Mouse (Mus musculus) MN1 (cell line): ENCODE results near the gene Cd209d.
"Not testable (repeated sequence)": the region's sequence is repeated elsewhere in the genome, so short reads cannot be mapped to it uniquely, and the experiment has no call there.

Experiments used
- DNase-seq: peaks from one replicate; pipeline ENCODE4 v3.0.0-alpha.2; 2016; ENCODE audit warnings: low spot score

Cd209d gene

GRCm38 (mm10) chr8:3878455-3878854 lies at the start of gene Cd209d:
Gene Cd209d (minus strand): TSS chr8:3878555.
- no peak for DNase-seq

DNA sequence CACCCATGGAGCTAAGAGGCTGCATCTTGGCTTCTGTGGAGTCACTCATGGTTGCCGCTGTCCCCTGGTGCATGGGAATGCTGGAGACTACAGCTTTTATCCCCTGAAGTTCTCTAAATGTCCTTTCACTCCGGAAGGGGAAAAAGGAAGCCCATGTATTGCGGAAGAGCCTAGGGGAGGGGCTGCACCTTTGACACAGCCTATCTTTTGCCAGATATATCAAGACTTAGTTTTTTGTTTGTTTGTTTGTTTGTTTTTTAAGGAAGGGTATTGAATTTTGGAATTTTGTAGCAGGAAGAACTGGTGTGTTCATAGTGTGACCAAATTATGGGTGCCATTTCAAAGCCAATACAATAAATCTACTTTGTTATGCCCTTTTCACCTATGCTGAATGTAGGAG lies 48.4 kb upstream of the Cd209d start, which contains the start of gene Cd209b:
Cd209b (minus strand) TSS at position 101 of the 400 bp plus-strand sequence.
- no peak for DNase-seq

DNA sequence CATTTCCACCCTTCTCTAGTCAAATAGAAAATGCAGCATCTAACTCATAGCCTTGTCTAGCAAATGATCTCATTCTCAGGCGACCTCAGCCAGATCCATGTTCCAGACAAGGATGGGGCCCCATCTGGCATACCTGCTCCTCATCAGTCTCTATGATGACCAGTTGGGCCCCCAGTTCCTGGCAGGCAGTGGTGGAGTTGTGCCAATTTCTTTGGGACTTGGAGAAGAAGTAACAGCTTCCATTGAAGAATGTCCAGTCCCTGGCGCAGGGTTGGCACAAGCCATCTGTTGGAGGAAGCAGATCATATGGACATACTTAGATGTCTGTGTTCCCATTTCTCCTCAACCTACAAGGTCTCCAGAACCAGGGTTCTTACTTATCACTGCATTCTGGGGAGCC lies 2.2 kb downstream of the Cd209d start:
- DNase-seq, result no peak

GRCm38 (mm10) chr8:3862736-3863135 lies 15.6 kb downstream of the Cd209d start:
- not testable (repeated sequence) for DNase-seq

DNA sequence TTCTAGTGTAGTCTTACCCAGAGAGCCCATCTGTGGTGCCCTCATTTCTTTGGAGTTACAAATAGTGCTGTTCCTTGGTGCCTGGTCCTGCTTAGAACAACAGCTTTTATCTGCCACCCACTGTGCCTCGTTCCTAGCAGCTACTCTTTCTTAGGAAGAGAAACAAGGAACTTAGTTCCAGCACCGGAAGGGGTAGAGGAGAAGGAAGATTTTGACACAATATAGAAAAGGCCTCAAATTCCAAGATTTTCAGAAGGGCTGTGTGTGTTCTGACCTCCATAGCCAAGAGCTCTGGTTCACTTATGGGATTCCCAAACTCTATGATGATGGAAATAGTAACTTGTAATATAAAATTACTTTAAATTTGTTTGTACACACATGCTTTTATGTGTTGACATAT lies 24.1 kb downstream of the Cd209d start, which contains the start of gene Cd209e:
Cd209e (minus strand) TSS at position 101 of the 400 bp plus-strand sequence.
- DNase-seq, result no peak
